Mouse (Mus musculus) heart, embryonic 16.5 days (tissue): ENCODE results near the gene Ckap2l. TPM values are rescaled to one million over a fixed set of nuclear protein-coding genes. Genes with fewer than 3 reads are reported as not detected.

Experiments used
- ATAC-seq: fragments of 200-750 bp; cut with Nextera tagmentation; replicated peaks from 2 replicates; pipeline ENCODE4 v1.8.0; 2017; ENCODE audit warnings: moderate number of reproducible peaks; ENCODE audit not compliant: insufficient read depth, low FRiP score; ENCODE audit errors: extremely low read depth
- H3K27ac ChIP-seq: fragments of 300-500 bp; sonication (generic); 2 replicates; pipeline ENCODE4 v1.5.1; 2014; ENCODE audit warnings: mild to moderate bottlenecking, low read length, control low read depth, moderate library complexity
- H3K27me3 ChIP-seq: fragments of 300-500 bp; sonication (generic); 2 replicates; pipeline ENCODE4 v1.6.1; 2014; ENCODE audit warnings: low read length, mixed read lengths; ENCODE audit not compliant: control insufficient read depth, insufficient read depth
- H3K36me3 ChIP-seq: fragments of 300-500 bp; sonication (generic); 2 replicates; pipeline ENCODE4 v1.6.1; 2014; ENCODE audit not compliant: control insufficient read depth, insufficient read depth
- H3K4me1 ChIP-seq: fragments of 300-500 bp; sonication (generic); 2 replicates; pipeline ENCODE4 v1.6.1; 2014; ENCODE audit warnings: low read length, mixed read lengths; ENCODE audit not compliant: control insufficient read depth, insufficient read depth
- H3K4me2 ChIP-seq: fragments of 300-500 bp; sonication (generic); 2 replicates; pipeline ENCODE4 v1.6.1; 2014; ENCODE audit warnings: low read depth, mild to moderate bottlenecking, control low read depth, low read length
- H3K4me3 ChIP-seq: fragments of 300-500 bp; sonication (generic); 2 replicates; pipeline ENCODE4 v1.5.1; 2014; ENCODE audit warnings: mild to moderate bottlenecking, control low read depth, low read length
- H3K9ac ChIP-seq: fragments of 300-500 bp; sonication (generic); 2 replicates; pipeline ENCODE4 v1.6.1; 2014; ENCODE audit warnings: low read length, control low read depth
- H3K9me3 ChIP-seq: fragments of 300-500 bp; sonication (generic); replicated peaks from 2 replicates; pipeline ENCODE4 v1.6.1; 2016; ENCODE audit warnings: low read length; ENCODE audit not compliant: control insufficient read depth
- WGBS: fragments of 180-500 bp; shearing (Covaris S2); extraction: QIAGEN DNeasy Blood & Tissue Kit; methylation state at CpG from one replicate; pipeline ENCODE4 v1.1.7; 2014; 5-methylcytosine and 5-hydroxymethylcytosine counted together
- polyA plus RNA-seq: library from polyadenylated mRNA; unstranded; fragments of >200 nt; fragmentation: Nextera tagmentation; extraction: Ambion mirVana; gene quantifications from 2 replicates; pipeline ENCODE4 v1.2.1, GENCODE M21; 2015

Gene Ckap2l
- polyA plus RNA-seq, 1 experiment from 2014 or later: 47.8 TPM

DNA sequence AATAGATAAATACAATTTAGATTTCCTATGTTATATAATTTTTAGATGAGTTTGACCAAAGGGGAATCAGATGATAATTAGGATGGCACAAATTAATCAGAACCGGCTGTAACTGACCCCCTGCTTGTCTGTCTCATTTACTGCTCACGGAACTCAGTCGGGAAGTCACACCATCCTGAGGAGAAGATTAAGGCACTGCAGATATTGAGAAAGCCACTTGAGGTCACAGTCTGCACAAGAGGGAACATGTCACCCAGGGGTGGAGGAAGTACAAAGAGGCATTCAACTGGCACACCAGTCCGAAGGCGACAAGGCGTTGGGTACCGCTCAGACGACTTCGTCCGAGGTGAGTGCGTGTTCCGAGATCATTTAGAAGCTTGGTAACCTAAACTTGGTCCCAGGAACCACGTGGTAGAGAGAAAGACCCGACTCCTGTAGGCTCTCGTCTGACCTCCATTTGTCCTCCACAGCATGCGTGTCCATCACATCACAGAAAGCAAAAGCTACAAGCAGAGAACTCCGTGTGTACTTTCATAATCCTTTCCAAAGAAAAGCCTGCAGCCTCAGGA lies 71.7 kb downstream of the Ckap2l start:
- 79% methylated on average over 17 of the region's 17 CpGs for WGBS
- H3K4me2 ChIP-seq: no peak overlapping the region
- H3K27me3 ChIP-seq: no peaks in the 10 kb centered on the region
- H3K4me1 ChIP-seq: no peaks in the 10 kb centered on the region
- no peak for ATAC-seq
- no peak overlapping the region for H3K4me3 ChIP-seq
- H3K9ac ChIP-seq: no peak overlapping the region
- H3K36me3 ChIP-seq: no peaks in the 10 kb centered on the region
- peaks cover 5% of the 10 kb centered on the region for H3K9me3 ChIP-seq
- no peak overlapping the region for H3K27ac ChIP-seq

DNA sequence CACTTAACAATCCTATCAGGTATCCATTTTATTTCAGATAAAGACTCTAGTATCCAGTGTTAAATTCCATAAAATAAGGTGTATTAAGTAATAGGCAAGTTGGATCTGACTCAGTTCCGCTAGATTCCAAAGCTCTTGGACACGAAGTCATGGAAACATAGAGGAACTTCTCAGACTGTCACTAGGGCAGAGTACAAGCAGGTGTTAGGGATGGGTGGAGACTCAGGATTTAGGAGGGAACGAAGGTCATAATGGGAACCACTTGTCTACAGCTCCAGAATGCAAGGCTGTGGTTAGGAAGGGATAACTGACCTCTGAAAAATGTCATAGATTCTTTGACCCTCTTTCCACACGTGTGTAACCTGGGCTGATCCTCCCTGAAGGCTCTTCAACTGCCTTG lies 72.8 kb downstream of the Ckap2l start:
- 65% methylated on average over 4 of the region's 4 CpGs for WGBS
- peaks cover 5% of the 10 kb centered on the region for H3K9me3 ChIP-seq
- H3K4me2 ChIP-seq: no peak overlapping the region
- H3K27me3 ChIP-seq: no peaks in the 10 kb centered on the region
- ATAC-seq: no peak
- H3K4me3 ChIP-seq: no peak overlapping the region
- H3K36me3 ChIP-seq: no peaks in the 10 kb centered on the region
- H3K9ac ChIP-seq: no peak overlapping the region
- H3K4me1 ChIP-seq: no peaks in the 10 kb centered on the region
- H3K27ac ChIP-seq: no peak overlapping the region

DNA sequence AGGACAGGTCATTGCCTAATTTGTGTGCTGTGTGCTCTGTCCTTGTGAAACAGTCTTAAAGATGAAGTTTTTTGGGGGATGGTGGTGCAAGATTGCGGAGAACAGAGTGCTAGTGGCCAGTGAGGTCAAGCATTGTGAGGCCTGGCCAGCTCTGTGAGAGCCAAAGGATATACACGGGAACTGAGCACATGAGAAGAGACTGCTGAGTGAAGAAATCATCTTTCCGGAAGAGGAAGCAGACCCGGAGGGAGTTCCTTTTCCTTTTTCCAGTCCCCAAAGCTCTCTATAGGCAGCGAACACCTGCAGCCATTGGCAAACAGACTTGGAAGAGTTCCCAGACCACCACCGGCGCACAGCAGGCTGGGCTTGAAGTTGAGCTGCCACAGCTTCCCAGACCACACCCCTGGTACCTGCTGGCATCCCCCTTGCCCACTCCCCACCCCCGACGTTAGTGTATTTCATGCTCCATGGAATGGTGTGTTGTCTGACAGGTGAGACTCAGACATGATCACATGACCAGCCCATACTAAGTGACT lies 75.8 kb downstream of the Ckap2l start:
- Histone ChIP-seq H3K27ac (no peak overlapping the region), H3K27me3 (no peaks in the 10 kb centered on the region), H3K4me2 (no peak overlapping the region), H3K36me3 (no peaks in the 10 kb centered on the region), H3K9me3 (no peaks in the 10 kb centered on the region), H3K4me3 (no peak overlapping the region), H3K9ac (no peak overlapping the region), H3K4me1 (peaks cover 3% of the 10 kb centered on the region; the same call in 1 of the 2 replicates)
- WGBS: 61% methylated on average over 9 of the region's 9 CpGs
- ATAC-seq: no peak

DNA sequence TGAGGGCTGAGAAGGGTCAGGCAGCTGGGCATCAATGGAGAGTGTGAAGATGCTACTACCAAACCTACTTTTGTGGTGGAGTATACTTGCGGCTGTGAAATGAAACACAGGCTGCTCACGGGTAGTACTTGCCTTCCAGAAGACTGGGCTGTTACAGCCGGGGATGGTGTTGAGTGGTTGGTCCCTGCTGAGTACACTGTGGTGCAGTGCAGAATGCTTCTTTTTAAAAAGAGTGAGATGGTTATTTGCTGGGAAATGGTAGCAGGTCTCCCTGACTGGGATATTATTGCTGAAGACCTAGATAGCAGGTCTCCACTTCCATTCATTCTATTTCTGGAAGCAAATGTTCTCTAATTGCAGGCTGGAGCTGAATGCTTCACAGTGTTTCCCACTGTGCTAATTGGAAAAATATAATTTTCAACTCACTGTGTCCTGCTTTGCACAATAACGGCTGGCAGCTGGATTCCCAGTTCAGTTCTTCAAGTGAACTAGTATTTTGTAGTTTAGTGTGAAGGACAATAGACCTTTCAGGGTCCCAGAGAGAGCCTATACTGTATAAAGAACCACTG lies 78.4 kb downstream of the Ckap2l start:
- Histone ChIP-seq H3K4me3 (no peak overlapping the region), H3K36me3 (no peaks in the 10 kb centered on the region), H3K9me3 (no peaks in the 10 kb centered on the region), H3K4me2 (no peak overlapping the region), H3K4me1 (peaks cover 3% of the 10 kb centered on the region; the same call in 1 of the 2 replicates), H3K27me3 (no peaks in the 10 kb centered on the region), H3K9ac (no peak overlapping the region), H3K27ac (no peak overlapping the region)
- 66% methylated on average over 4 of the region's 4 CpGs for WGBS
- ATAC-seq: no peak

Other genes with a start within 250 kb of the Ckap2l start
- 0.09 and 0.10 TPM in 2 replicates for gene Vinac1, start 249.0 kb downstream of the Ckap2l start, polyA plus RNA-seq
- gene Ttl, start 231.3 kb downstream of the Ckap2l start, polyA plus RNA-seq: 7.0 and 8.4 TPM in 2 replicates
- gene Polr1b, start 196.2 kb downstream of the Ckap2l start, polyA plus RNA-seq: 15.2 and 16.0 TPM in 2 replicates
- 17.6 and 18.2 TPM in 2 replicates for gene Chchd5, start 167.5 kb downstream of the Ckap2l start, polyA plus RNA-seq
- 20.5 and 21.1 TPM in 2 replicates for gene Slc20a1, start 98.4 kb downstream of the Ckap2l start, polyA plus RNA-seq
- 0.11 and 0.22 TPM in 2 replicates for gene Il1a, start 12.8 kb upstream of the Ckap2l start, polyA plus RNA-seq
- 0.25 and 0.64 TPM in 2 replicates for gene Il1b, start 73.9 kb upstream of the Ckap2l start, polyA plus RNA-seq
- not detected in 2 replicates for gene F830045P16Rik, start 239.4 kb upstream of the Ckap2l start, polyA plus RNA-seq